Mouse (Mus musculus): ENCODE data around the gene Gm2956. TPM values are rescaled to one million over a fixed set of nuclear protein-coding genes. Genes with fewer than 3 reads are reported as not detected.

Gene Gm2956
- total RNA-seq (2023): not detected

GRCm38 (mm10) chr14:3332087-3332677 lies at the start of gene Gm2956:
Gene Gm2956, plus strand, starts transcription at chr14:3332627.

GRCm38 (mm10) chr14:3394793-3395192 lies 62.4 kb downstream of the Gm2956 start, which contains the start of gene Gm10413:
Gene Gm10413, plus strand, starts transcription at chr14:3395093.

Other genes starting within 250 kb of the Gm2956 start
- gene Gm10340, start 198.6 kb upstream of the Gm2956 start, total RNA-seq (2023): not detected
- not detected for gene Gm5795, start 144.4 kb upstream of the Gm2956 start, total RNA-seq (2023)
- not detected for gene D830030K20Rik, start 124.1 kb upstream of the Gm2956 start, total RNA-seq (2023)
- gene Gm10413, start 62.5 kb downstream of the Gm2956 start, total RNA-seq (2023): not detected
- not detected for gene Gm10409, start 80.0 kb downstream of the Gm2956 start, total RNA-seq (2023)
- gene Gm3005, start 95.5 kb downstream of the Gm2956 start, total RNA-seq (2023): not detected
- not detected for gene Gm10408, start 116.8 kb downstream of the Gm2956 start, total RNA-seq (2023)

Measured in neutrophil, adult 59 days (primary cell).